Mouse (Mus musculus) liver, embryonic 14.5 days (tissue): ENCODE data around the gene L1cam. TPM values are rescaled to one million over a fixed set of nuclear protein-coding genes. Genes with fewer than 3 reads are reported as not detected.

Experiments used
- ATAC-seq: fragments of 200-750 bp; cut with Nextera tagmentation; 2 replicates; pipeline ENCODE4 v1.8.0; 2017; ENCODE audit warnings: moderate number of reproducible peaks, mild to moderate bottlenecking, moderate library complexity; ENCODE audit not compliant: insufficient read depth
- DNase-seq, 3 experiments: peaks; one replicate each; pipeline ENCODE4 v3.0.0-alpha.2; 2012 to 2013; ENCODE audit warnings: low read depth in 3 of 3, low spot score in 3 of 3
- H3K27ac ChIP-seq: fragments of 300-500 bp; sonication (generic); 2 replicates; pipeline ENCODE4 v1.5.1; 2014; ENCODE audit warnings: moderate library complexity, mild to moderate bottlenecking, control low read depth, inconsistent platforms
- H3K27me3 ChIP-seq: fragments of 300-500 bp; sonication (generic); 2 replicates; pipeline ENCODE4 v1.6.1; 2014; ENCODE audit warnings: mild to moderate bottlenecking, low read length, moderate library complexity; ENCODE audit not compliant: control insufficient read depth, insufficient read depth
- H3K36me3 ChIP-seq: fragments of 300-500 bp; sonication (generic); replicated peaks from 2 replicates; pipeline ENCODE4 v1.6.1; 2014; ENCODE audit warnings: low read depth; ENCODE audit not compliant: control insufficient read depth, insufficient read depth
- H3K4me1 ChIP-seq, 2 experiments: fragments of 200-500 bp in 1 of 2; fragments of 300-500 bp in 1 of 2; sonication (generic) in 1 of 2; replicated peaks; 2 replicates each; pipeline ENCODE4 v1.6.1; 2012 to 2014; ENCODE audit warnings: antibody characterized with exemption in 1 of 2, inconsistent platforms in 1 of 2, low read length in 1 of 2; ENCODE audit not compliant: control insufficient read depth in 2 of 2, insufficient read depth in 2 of 2
- H3K4me2 ChIP-seq: fragments of 300-500 bp; sonication (generic); 2 replicates; pipeline ENCODE4 v1.6.1; 2014; ENCODE audit warnings: low read depth, mild to moderate bottlenecking, control low read depth, moderate library complexity
- H3K4me3 ChIP-seq, 2 experiments: fragments of 200-500 bp in 1 of 2; fragments of 300-500 bp in 1 of 2; sonication (generic) in 1 of 2; 2 replicates each; pipeline ENCODE4 v1.5.1; 2012 to 2014; ENCODE audit warnings: low read depth in 2 of 2, low read length in 2 of 2, mild to moderate bottlenecking in 2 of 2, control low read depth in 1 of 2, inconsistent platforms in 1 of 2, moderate library complexity in 1 of 2; ENCODE audit not compliant: insufficient read depth in 1 of 2
- H3K9ac ChIP-seq: fragments of 300-500 bp; sonication (generic); replicated peaks from 2 replicates; pipeline ENCODE4 v1.6.1; 2014; ENCODE audit warnings: mild to moderate bottlenecking, control low read depth, moderate library complexity
- H3K9me3 ChIP-seq: fragments of 300-500 bp; sonication (generic); 2 replicates; pipeline ENCODE4 v1.6.1; 2016; ENCODE audit warnings: low read length, mixed read lengths; ENCODE audit not compliant: control insufficient read depth
- CTCF ChIP-seq: IDR thresholded peaks from 2 replicates; pipeline ENCODE4 v1.5.1; 2016; ENCODE audit warnings: antibody characterized with exemption, low read depth, control low read depth
- EP300 ChIP-seq: IDR thresholded peaks from 2 replicates; pipeline ENCODE4 v1.6.1; 2016; ENCODE audit warnings: antibody characterized with exemption, low read depth
- WGBS: fragments of 180-500 bp; shearing (Covaris S2); extraction: QIAGEN DNeasy Blood & Tissue Kit; methylation state at CpG from one replicate; pipeline ENCODE4 v1.1.7; 2014; ENCODE audit not compliant: insufficient replicate concordance; 5-methylcytosine and 5-hydroxymethylcytosine counted together
- polyA plus RNA-seq, 2 experiments: library from polyadenylated mRNA; depleted of rRNA in 1 of 2; stranded (reverse) in 1 of 2; unstranded in 1 of 2; fragments of >200 nt; fragmentation: Nextera tagmentation in 1 of 2; extraction: Ambion mirVana in 1 of 2; gene quantifications; 2 replicates each; pipeline versions ENCODE4 v1.2.1 to v1.2.3; 2012 to 2014

The L1cam gene
- polyA plus RNA-seq, 2 experiments, result 0.18 to 0.20 TPM

GRCm38 (mm10) chrX:73914827-73915703 lies 19.2 kb upstream of the L1cam start:
- H3K27ac ChIP-seq, result peak overlapping the region; percentile 72
- 22% methylated on average over 31 of the region's 31 CpGs for WGBS
- ATAC-seq (peak; percentile 95), DNase-seq (peak; percentile 92 to 93 (median 93))
- H3K4me3 ChIP-seq, result peak overlapping the region; percentile 48 to 51
- TF ChIP-seq EP300 (no peak), CTCF (peak; percentile 79)
- no peaks in the 10 kb centered on the region; the same call in 1 of the 2 replicates for H3K36me3 ChIP-seq
- H3K4me1 ChIP-seq, result peaks cover 2 to 25% of the 10 kb centered on the region in 2 experiments; a peak in 3 of 4 replicates
- peak overlapping the region; percentile 76 for H3K4me2 ChIP-seq
- H3K9ac ChIP-seq, result peak overlapping the region; percentile 31
- H3K9me3 ChIP-seq, result no peaks in the 10 kb centered on the region
- H3K27me3 ChIP-seq, result no peaks in the 10 kb centered on the region

- no peak overlapping the region; a peak in 1 of 4 replicates for H3K4me3 ChIP-seq
- WGBS, result 28% methylated on average over 2 of the region's 2 CpGs
- H3K4me2 ChIP-seq, result peak overlapping the region; percentile 69
- no peak overlapping the region for H3K27ac ChIP-seq
- no peak for DNase-seq
- ATAC-seq, result no peak
- peaks cover 2 to 32% of the 10 kb centered on the region in 2 experiments; a peak in 3 of 4 replicates for H3K4me1 ChIP-seq
- no peak overlapping the region; the same call in 1 of the 2 replicates for H3K9ac ChIP-seq
- no peaks in the 10 kb centered on the region for H3K36me3 ChIP-seq
- H3K9me3 ChIP-seq, result no peaks in the 10 kb centered on the region
- no peaks in the 10 kb centered on the region for H3K27me3 ChIP-seq
- no peak for TF ChIP-seq EP300
- TF ChIP-seq CTCF, result no peak
These were observed 15.7 kb upstream of the L1cam start for GRCm38 (mm10) chrX:73911588-73911987.

- no peaks in the 10 kb centered on the region for H3K9me3 ChIP-seq
- no peaks in the 10 kb centered on the region for H3K27me3 ChIP-seq
- peaks cover 2 to 32% of the 10 kb centered on the region in 2 experiments; a peak in 3 of 4 replicates for H3K4me1 ChIP-seq
- H3K4me3 ChIP-seq, result peak overlapping the region; percentile 45 to 49
- no peak for DNase-seq
- 5% methylated on average over 20 of the region's 26 CpGs for WGBS
- ATAC-seq, result peak; percentile 38; the same call in 1 of the 2 replicates
- peak overlapping the region; percentile 47 for H3K9ac ChIP-seq
- H3K36me3 ChIP-seq, result no peaks in the 10 kb centered on the region
- peak overlapping the region; percentile 69 for H3K4me2 ChIP-seq
- TF ChIP-seq EP300, result no peak
- no peak for TF ChIP-seq CTCF
- H3K27ac ChIP-seq, result no peak overlapping the region; the same call in 1 of the 2 replicates
These were observed 15.3 kb upstream of the L1cam start for GRCm38 (mm10) chrX:73911156-73911555.

DNA sequence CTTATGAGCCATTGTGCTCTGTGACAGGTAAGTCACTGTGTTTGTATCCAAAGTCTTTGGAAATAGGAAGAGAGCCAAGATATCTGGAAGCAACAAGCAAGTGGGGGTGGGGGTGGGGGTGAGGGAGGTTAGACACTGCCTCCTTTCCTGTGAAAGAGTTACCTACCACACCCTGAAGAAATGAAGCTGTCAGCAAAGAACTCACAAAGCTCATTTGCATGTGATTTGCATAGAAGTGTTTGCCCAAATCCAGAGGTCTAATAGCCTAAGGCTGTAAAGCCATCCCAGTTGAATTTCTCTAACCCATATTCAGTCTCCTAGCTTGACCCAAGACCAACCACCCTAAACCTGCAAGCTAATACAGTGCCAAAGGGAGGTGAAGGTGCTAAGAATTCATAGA lies 14.5 kb upstream of the L1cam start:
- no peak for TF ChIP-seq CTCF
- no peak for TF ChIP-seq EP300
- Histone ChIP-seq H3K36me3 (no peaks in the 10 kb centered on the region), H3K9me3 (no peaks in the 10 kb centered on the region), H3K4me3 (peak overlapping the region; percentile 45 to 49), H3K4me2 (peak overlapping the region; percentile 69), H3K9ac (no peak overlapping the region; the same call in 1 of the 2 replicates), H3K27ac (peak overlapping the region; percentile 63; the same call in 1 of the 2 replicates), H3K4me1 (peaks cover 2 to 28% of the 10 kb centered on the region in 2 experiments; a peak in 3 of 4 replicates), H3K27me3 (no peaks in the 10 kb centered on the region)
- ATAC-seq, result no peak
- DNase-seq, result no peak

GRCm38 (mm10) chrX:73910049-73910448 lies 14.1 kb upstream of the L1cam start:
- Histone ChIP-seq H3K27ac (no peak overlapping the region), H3K9me3 (no peaks in the 10 kb centered on the region), H3K4me2 (peak overlapping the region; percentile 69), H3K36me3 (no peaks in the 10 kb centered on the region), H3K9ac (no peak overlapping the region), H3K4me1 (peaks cover 2 to 26% of the 10 kb centered on the region in 2 experiments; a peak in 3 of 4 replicates), H3K27me3 (no peaks in the 10 kb centered on the region), H3K4me3 (peak overlapping the region in 1 of 2 experiments; percentile 45; a peak in 2 of 4 replicates)
- no peak for TF ChIP-seq EP300
- no peak for TF ChIP-seq CTCF
- 20% methylated on average over 1 of the region's 1 CpGs for WGBS
- ATAC-seq, result no peak
- DNase-seq, result no peak
